Comparison of ENCODE assay signal across 15 mouse cellular contexts in the genomic region with DNA sequence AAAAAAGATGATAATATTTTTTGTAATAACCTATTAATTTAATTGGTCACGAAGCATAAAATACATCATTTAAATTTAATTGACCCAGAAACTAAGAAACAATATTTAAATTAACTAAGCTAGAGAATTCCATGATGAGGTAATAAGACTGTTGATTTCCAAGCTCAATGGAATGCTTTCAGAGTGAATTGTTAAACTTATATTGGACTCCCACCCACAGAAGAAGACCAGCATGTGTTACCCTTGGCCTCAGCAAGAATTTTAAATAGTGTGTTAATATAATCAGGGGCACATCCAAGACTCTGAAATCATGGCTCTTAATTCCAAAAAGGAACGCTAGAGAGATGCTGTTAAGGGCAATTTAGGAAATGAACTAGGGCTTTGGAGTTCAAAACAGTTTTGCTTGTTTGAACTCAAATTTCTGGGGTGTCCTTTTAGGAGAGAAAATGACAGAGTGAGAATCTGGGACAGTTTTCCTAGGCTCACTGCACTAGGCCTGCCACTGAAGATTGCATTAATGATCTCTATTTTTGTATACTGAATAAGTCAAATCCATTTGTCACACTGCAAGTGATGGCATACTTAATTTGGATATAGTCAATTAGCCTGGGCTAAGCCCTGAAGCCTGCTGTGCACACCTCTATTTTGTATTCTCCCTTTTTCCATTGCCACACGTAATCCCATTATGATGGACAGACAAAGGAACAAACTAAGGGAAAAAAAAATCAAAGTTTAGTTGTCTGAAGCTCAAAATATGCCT.
DNase-seq lines count a peak whose midpoint lies in the region; ATAC-seq lines count a peak whose summit lies in the region.
"Had no signal": no experiment of that assay in that cellular context is flagged by ENCODE, and none has a peak within 500 bp of the region (broad histone marks: within the 10 kb centered on the region; RNA-seq: fewer than 3 reads in every experiment).

No protein-coding gene starts in this region.

- H3K27me3 ChIP-seq in forebrain, embryonic 10.5 days (ENCODE audit: poor library complexity, severe bottlenecking) = peaks cover 70% of the 10 kb centered on the region
- H3K27me3 ChIP-seq in forebrain, embryonic 16.5 days (replicated peaks; ENCODE audit: control insufficient read depth, insufficient read depth, low read length) = peaks cover 2% of the 10 kb centered on the region
- H3K27me3 ChIP-seq in hindbrain, embryonic 10.5 days (ENCODE audit: insufficient read depth, poor library complexity, severe bottlenecking) = no peaks in the 10 kb centered on the region
- H3K27me3 ChIP-seq in midbrain, embryonic 12.5 days = peaks cover 6% of the 10 kb centered on the region
- no peaks in the 10 kb centered on the region for H3K27me3 ChIP-seq in heart, embryonic 10.5 days (ENCODE audit: insufficient read depth, poor library complexity, severe bottlenecking)
- H3K27me3 ChIP-seq: lung, embryonic 15.5 days had no signal

- ATAC-seq in forebrain, embryonic 16.5 days = no peak
- ATAC-seq in midbrain, embryonic 12.5 days (ENCODE audit: low FRiP score, low read depth) = peak; percentile 87
- no peak for ATAC-seq in activated CD4-positive, CD25-positive, alpha-beta regulatory T cell, adult 4 months

- peaks cover 90% of the 10 kb centered on the region for H3K4me1 ChIP-seq in forebrain, embryonic 10.5 days
- H3K4me1 ChIP-seq in forebrain, embryonic 16.5 days (replicated peaks; ENCODE audit: control insufficient read depth, insufficient read depth, low read length) = peaks cover 23% of the 10 kb centered on the region
- H3K4me1 ChIP-seq in hindbrain, embryonic 10.5 days (replicated peaks) = peaks cover 91% of the 10 kb centered on the region
- H3K4me1 ChIP-seq in midbrain, embryonic 12.5 days = peaks cover 65% of the 10 kb centered on the region
- peaks cover 33% of the 10 kb centered on the region for H3K4me1 ChIP-seq in heart, embryonic 10.5 days

- no peaks in the 10 kb centered on the region for H3K36me3 ChIP-seq in forebrain, embryonic 10.5 days (replicated peaks)
- H3K36me3 ChIP-seq in forebrain, embryonic 16.5 days (ENCODE audit: control insufficient read depth, insufficient read depth) = no peaks in the 10 kb centered on the region
- H3K36me3 ChIP-seq in hindbrain, embryonic 10.5 days = peaks cover 17% of the 10 kb centered on the region
- no peaks in the 10 kb centered on the region for H3K36me3 ChIP-seq in midbrain, embryonic 12.5 days
- H3K36me3 ChIP-seq in heart, embryonic 10.5 days = peaks cover 36% of the 10 kb centered on the region

- intact Hi-C loops in heart, postnatal 14 days (cut with DNase I) = no loop called here

- 38% methylated on average over 3 of the region's 3 CpGs for WGBS in forebrain, embryonic 10.5 days
- WGBS in forebrain, embryonic 16.5 days = 10% methylated on average over 3 of the region's 3 CpGs
- 48% methylated on average over 3 of the region's 3 CpGs for WGBS in hindbrain, embryonic 10.5 days
- WGBS in midbrain, embryonic 12.5 days = 32% methylated on average over 3 of the region's 3 CpGs
- 85% methylated on average over 3 of the region's 3 CpGs for WGBS in heart, embryonic 10.5 days

- H3K9ac ChIP-seq in forebrain, embryonic 16.5 days (replicated peaks; ENCODE audit: low read depth, low read length) = no peak overlapping the region
- no peak overlapping the region for H3K9ac ChIP-seq in midbrain, embryonic 12.5 days (replicated peaks)
- H3K9ac ChIP-seq: lung, embryonic 15.5 days had no signal

- DNase-seq in forebrain, embryonic 10.5 days (ENCODE audit: extremely low spot score, low spot score) = no peak
- DNase-seq in hindbrain, embryonic 10.5 days (ENCODE audit: low spot score) = no peak
- DNase-seq in retina, embryonic 14.5 days (ENCODE audit: low spot score) = peak; percentile 76
- no peak for DNase-seq in heart, postnatal 14 days
- DNase-seq in heart, embryonic 10.5 days (ENCODE audit: low spot score) = no peak
- DNase-seq: adrenal gland, postnatal 25 days; cerebellum, postnatal 25 days; gastrocnemius, postnatal 14 days; right cerebral cortex, postnatal 25 days had no signal

- H3K4me2 ChIP-seq in forebrain, embryonic 16.5 days (ENCODE audit: low read length) = no peak overlapping the region
- H3K4me2 ChIP-seq in midbrain, embryonic 12.5 days (replicated peaks) = peak overlapping the region; percentile 3
- H3K4me2 ChIP-seq: heart, embryonic 11.5 days; lung, embryonic 15.5 days had no signal

- 0 out of 2 replicates have a peak overlapping the region, but pooled peaks have one; percentile 60 for H3K27ac ChIP-seq in forebrain, embryonic 10.5 days
- H3K27ac ChIP-seq in forebrain, embryonic 16.5 days (ENCODE audit: low read length) = no peak overlapping the region
- peak overlapping the region; percentile 78 for H3K27ac ChIP-seq in hindbrain, embryonic 10.5 days
- H3K27ac ChIP-seq in midbrain, embryonic 12.5 days (replicated peaks) = peak overlapping the region; percentile 71
- no peak overlapping the region for H3K27ac ChIP-seq in heart, embryonic 10.5 days
- H3K27ac ChIP-seq: layer of hippocampus, adult 2 months; lung, embryonic 15.5 days had no signal

- H3K9me3 ChIP-seq in forebrain, embryonic 10.5 days = no peaks in the 10 kb centered on the region
- no peaks in the 10 kb centered on the region for H3K9me3 ChIP-seq in forebrain, embryonic 16.5 days (ENCODE audit: control insufficient read depth, low read length)
- H3K9me3 ChIP-seq in hindbrain, embryonic 10.5 days = no peaks in the 10 kb centered on the region
- no peaks in the 10 kb centered on the region for H3K9me3 ChIP-seq in midbrain, embryonic 12.5 days
- no peaks in the 10 kb centered on the region for H3K9me3 ChIP-seq in heart, embryonic 10.5 days
- H3K9me3 ChIP-seq: lung, embryonic 15.5 days had no signal

- no peak overlapping the region for H3K4me3 ChIP-seq in forebrain, embryonic 10.5 days
- H3K4me3 ChIP-seq in forebrain, embryonic 16.5 days (replicated peaks; ENCODE audit: low read length) = no peak overlapping the region
- H3K4me3 ChIP-seq in hindbrain, embryonic 10.5 days = no peak overlapping the region
- no peak overlapping the region for H3K4me3 ChIP-seq in midbrain, embryonic 12.5 days
- H3K4me3 ChIP-seq in heart, embryonic 10.5 days = no peak overlapping the region
- H3K4me3 ChIP-seq: layer of hippocampus, adult 2 months; lung, embryonic 15.5 days had no signal

Comparison
In these comparisons a context has a peak if more than half of its experiments do, and no peak if none do; other contexts are left out.
1. H3K27ac ChIP-seq: peak in forebrain, embryonic 10.5 days (single experiment), hindbrain, embryonic 10.5 days (single experiment) and midbrain, embryonic 12.5 days (single experiment); none in forebrain, embryonic 16.5 days (single experiment) and heart, embryonic 10.5 days (single experiment).